Mouse (Mus musculus) CD4-positive, CD25-positive, alpha-beta regulatory T cell, adult 2 months (primary cell): ENCODE results near the gene Lipa.

Experiments used
- DNase-seq: peaks from one replicate; pipeline ENCODE4 v3.0.0-alpha.2; 2012; ENCODE audit warnings: low read depth, low spot score

The Lipa gene

GRCm38 (mm10) chr19:34468216-34468615, 59.1 kb downstream of the Lipa start:
- DNase-seq, result no peak

GRCm38 (mm10) chr19:34464453-34464852, 62.8 kb downstream of the Lipa start:
- DNase-seq, result no peak

- DNase-seq, result no peak
These were observed 65.7 kb downstream of the Lipa start for GRCm38 (mm10) chr19:34461451-34462019.

GRCm38 (mm10) chr19:34450784-34451370, 76.4 kb downstream of the Lipa start:
- no peak for DNase-seq

- DNase-seq, result no peak
These were observed 78.4 kb downstream of the Lipa start for GRCm38 (mm10) chr19:34448851-34449250.

GRCm38 (mm10) chr19:34445410-34446012, 81.8 kb downstream of the Lipa start:
- no peak for DNase-seq

GRCm38 (mm10) chr19:34444785-34445184, 82.5 kb downstream of the Lipa start:
- no peak for DNase-seq
